Mouse (Mus musculus) kidney, adult 8-10 months (tissue): ENCODE results near the gene Serpinb5.
"Not testable (repeated sequence)": the region's sequence is repeated elsewhere in the genome, so short reads cannot be mapped to it uniquely, and the experiment has no call there.

Experiments used
- DNase-seq, 2 experiments: peaks; one replicate each; pipeline ENCODE4 v3.0.0; 2022

Gene Serpinb5

DNA sequence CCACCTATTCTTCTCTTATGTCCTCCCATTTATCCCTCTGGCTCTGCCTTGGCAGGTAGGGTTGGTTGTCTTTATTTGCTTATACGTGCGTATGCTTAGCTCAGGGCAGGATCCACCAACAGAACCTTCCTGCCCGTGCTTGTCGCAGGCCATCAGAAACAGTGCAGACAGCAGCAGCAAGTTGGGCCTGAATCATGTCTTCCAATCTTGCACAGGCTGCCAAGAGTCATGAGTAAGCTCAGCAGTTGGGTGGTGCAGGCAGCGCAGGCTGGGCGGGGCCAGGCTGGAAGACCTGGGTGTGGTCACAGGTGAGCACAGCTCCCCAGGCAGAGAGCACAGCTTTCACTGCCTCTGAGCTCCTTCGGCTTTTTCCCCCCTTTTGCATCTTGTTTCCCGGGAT, at the start of gene Serpinb5:
Gene Serpinb5, plus strand, starts transcription at position 327 of the 400 bp plus-strand sequence.
- DNase-seq = no peak

DNA sequence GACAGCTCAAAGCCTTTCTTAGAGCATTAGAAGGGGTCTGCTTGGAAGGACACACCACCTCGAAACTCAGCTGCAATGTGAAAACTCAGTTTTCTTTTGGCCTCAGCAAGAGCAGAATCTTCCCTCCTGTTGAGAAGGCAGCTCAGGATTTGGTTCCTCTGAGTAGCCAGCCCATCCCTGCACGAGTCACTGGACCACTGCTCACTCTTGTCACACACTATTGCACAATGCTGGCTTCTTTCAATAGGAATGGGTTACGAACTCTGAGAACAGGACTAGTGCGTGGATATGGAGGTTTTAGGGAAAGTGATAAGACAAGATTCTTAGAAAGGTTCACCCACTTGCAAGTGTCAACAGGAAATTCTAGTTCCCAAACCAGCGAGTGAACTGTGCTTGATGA, 46.1 kb upstream of the Serpinb5 start:
- DNase-seq = no peak

- DNase-seq = no peak
Measured at GRCm38 (mm10) chr1:106815265-106815664, 45.7 kb upstream of the Serpinb5 start.

- DNase-seq = no peak
Measured at GRCm38 (mm10) chr1:106816766-106817165, 44.2 kb upstream of the Serpinb5 start.

DNA sequence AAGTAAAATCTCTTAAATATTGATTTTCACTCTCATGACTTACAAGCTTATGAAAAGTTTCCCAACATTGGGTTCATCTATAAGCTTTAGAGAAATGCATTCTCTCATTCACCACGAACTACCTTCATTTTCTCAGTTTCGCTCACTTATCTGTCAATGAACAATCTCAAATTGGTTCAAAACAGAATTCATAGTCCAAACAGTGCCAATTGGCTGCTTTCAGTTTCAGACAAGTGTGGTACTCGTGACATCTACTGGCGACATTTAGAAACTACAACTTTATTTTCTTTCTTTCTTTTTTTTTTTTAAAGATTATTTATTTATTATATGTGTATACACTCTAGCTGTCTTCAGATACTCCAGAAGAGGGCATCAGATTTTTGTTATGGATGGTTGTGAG, 42.6 kb upstream of the Serpinb5 start:
- DNase-seq = no peak

GRCm38 (mm10) chr1:106822297-106822696, 38.7 kb upstream of the Serpinb5 start:
- no peak for DNase-seq

GRCm38 (mm10) chr1:106828784-106829183, 32.2 kb upstream of the Serpinb5 start:
- no peak for DNase-seq

- DNase-seq = no peak
Measured at GRCm38 (mm10) chr1:106865543-106865942, 4.6 kb downstream of the Serpinb5 start.

GRCm38 (mm10) chr1:106866029-106866428, 5.1 kb downstream of the Serpinb5 start:
- no peak for DNase-seq

- no peak for DNase-seq
Measured at GRCm38 (mm10) chr1:106866768-106867167, 5.8 kb downstream of the Serpinb5 start.

- no peak for DNase-seq
Measured at GRCm38 (mm10) chr1:106869986-106870385, 9.0 kb downstream of the Serpinb5 start.

DNA sequence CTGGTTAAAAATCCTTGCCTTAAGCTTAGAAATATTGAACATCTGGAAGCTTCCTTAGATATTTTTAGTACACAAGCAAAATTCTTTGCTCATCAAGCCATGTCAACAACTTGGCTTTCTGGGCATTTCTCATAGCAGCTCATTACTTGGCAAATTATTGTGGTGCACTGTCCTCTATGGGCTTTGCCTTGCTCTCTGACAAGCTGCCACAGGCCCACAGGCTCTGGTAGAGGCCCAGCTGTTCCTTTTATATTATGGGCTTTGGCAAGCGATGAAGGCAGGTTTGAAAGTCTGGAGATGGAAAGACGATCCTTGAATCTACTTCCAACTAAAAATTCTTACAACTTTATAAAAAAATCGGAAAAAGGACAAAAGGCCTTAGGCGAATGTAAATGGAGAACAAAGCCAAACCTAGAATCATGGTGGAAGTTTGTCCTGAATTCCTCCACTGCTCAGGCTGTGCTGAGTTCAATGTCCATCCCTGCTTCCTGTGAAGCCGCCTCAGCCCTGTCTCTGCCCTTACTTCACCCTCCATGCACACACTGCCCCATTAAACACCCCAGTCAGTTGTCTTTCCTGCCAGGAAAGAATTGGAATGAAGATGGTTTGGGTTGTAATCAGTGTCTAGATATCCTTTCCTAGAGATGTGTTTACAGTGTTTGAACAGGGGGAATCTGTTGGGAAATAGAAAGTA, 14.4 kb downstream of the Serpinb5 start:
- DNase-seq = no peak

GRCm38 (mm10) chr1:106876147-106876546, 15.2 kb downstream of the Serpinb5 start:
- peak; percentile 11 to 41 for DNase-seq

DNA sequence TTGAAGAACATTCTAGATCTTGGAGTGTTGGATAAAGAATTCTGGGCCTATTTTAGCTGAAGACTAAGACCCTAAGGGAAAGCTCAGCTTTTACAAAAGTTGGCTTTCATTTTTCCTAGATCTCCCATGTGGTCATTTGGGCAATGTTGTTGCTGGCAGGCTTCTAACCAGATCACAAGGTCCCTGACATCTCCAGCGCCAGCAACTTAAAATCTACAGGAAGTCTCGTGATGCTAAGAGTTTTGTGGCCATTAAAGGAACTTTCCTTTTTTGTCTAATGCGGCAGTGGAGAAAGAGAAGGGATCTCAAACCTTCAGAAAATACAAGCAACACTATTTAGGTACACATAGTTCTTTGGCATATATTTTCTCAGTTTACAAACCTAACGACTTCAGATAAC, 21.8 kb downstream of the Serpinb5 start:
- DNase-seq = no peak

DNA sequence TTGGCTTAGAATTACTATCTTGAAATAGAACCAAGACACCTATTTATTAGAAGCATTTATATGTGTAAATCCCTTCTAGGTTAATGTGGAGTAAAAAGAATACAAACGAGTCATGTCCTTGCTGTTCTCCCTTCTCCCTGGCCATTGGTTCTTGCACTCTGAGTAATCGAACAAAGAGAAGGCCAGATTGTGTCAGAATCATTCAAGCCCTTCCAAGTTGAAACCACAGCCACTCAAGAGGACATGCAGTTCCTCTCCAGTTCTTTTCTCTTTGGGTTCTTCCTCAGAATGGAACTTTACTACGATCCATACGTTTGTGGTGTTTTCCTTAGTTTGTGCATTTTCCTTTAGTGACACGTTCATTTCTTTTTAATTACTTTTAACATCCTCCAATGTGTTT, 22.4 kb downstream of the Serpinb5 start:
- no peak for DNase-seq

GRCm38 (mm10) chr1:106883812-106884211, 22.8 kb downstream of the Serpinb5 start:
- DNase-seq = no peak

GRCm38 (mm10) chr1:106895142-106895541, 34.2 kb downstream of the Serpinb5 start:
- DNase-seq = not testable (repeated sequence)

DNA sequence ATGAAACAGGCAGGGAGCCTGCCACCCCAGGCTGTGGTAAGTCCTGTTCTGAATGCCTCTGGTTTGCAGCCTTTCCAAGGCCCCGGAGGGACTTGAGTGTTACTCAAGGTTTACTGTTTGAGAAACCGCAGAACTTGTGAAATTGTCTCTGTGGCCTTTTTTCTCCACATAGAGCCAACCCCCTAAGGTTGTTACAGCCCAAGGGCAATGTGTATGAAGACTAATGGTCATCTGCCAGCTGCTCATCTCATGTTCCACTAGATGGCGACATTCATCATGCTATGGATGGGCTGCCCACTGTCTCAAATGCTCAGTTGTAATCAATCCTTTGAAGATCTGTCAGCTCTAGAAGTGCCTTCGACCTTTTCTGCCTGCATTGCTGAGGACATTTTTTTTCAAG, 40.4 kb downstream of the Serpinb5 start:
- DNase-seq = peak in 1 of 2 experiments; percentile 9

- DNase-seq = no peak
Measured at GRCm38 (mm10) chr1:106931954-106932353, 71.0 kb downstream of the Serpinb5 start.
